Mouse (Mus musculus) midbrain, embryonic 13.5 days (tissue): ENCODE data around the gene Zfp784. TPM values are rescaled to one million over a fixed set of nuclear protein-coding genes. Genes with fewer than 3 reads are reported as not detected.
"Not testable (repeated sequence)": the region's sequence is repeated elsewhere in the genome, so short reads cannot be mapped to it uniquely, and the experiment has no call there.

Experiments used
- ATAC-seq: fragments of 200-750 bp; cut with Nextera tagmentation; 2 replicates; pipeline ENCODE4 v1.8.0; 2017; ENCODE audit warnings: mild to moderate bottlenecking, moderate TSS enrichment, moderate library complexity
- H3K27ac ChIP-seq: fragments of 300-500 bp; sonication (generic); 2 replicates; pipeline ENCODE4 v1.5.1; 2015; ENCODE audit warnings: inconsistent platforms, mild to moderate bottlenecking, moderate library complexity
- H3K27me3 ChIP-seq: fragments of 300-500 bp; sonication (generic); 2 replicates; pipeline ENCODE4 v1.6.1; 2015; ENCODE audit warnings: mild to moderate bottlenecking, inconsistent platforms
- H3K36me3 ChIP-seq: fragments of 300-500 bp; sonication (generic); 2 replicates; pipeline ENCODE4 v1.6.1; 2015; ENCODE audit warnings: mild to moderate bottlenecking, inconsistent platforms
- H3K4me1 ChIP-seq: fragments of 300-500 bp; sonication (generic); replicated peaks from 2 replicates; pipeline ENCODE4 v1.6.1; 2015; ENCODE audit warnings: inconsistent platforms
- H3K4me2 ChIP-seq: fragments of 300-500 bp; sonication (generic); replicated peaks from 2 replicates; pipeline ENCODE4 v1.6.1; 2015; ENCODE audit warnings: moderate library complexity, mild to moderate bottlenecking, inconsistent platforms
- H3K4me3 ChIP-seq: fragments of 300-500 bp; sonication (generic); replicated peaks from 2 replicates; pipeline ENCODE4 v1.5.1; 2015; ENCODE audit warnings: mild to moderate bottlenecking, inconsistent platforms
- H3K9ac ChIP-seq: fragments of 300-500 bp; sonication (generic); replicated peaks from 2 replicates; pipeline ENCODE4 v1.6.1; 2015; ENCODE audit warnings: mild to moderate bottlenecking, inconsistent platforms
- H3K9me3 ChIP-seq: fragments of 300-500 bp; sonication (generic); 2 replicates; pipeline ENCODE4 v1.6.1; 2016; ENCODE audit warnings: mild to moderate bottlenecking, inconsistent platforms
- WGBS: fragments of 180-500 bp; shearing (Covaris S2); methylation state at CpG from one replicate; pipeline ENCODE4 v1.1.7; 2015; 5-methylcytosine and 5-hydroxymethylcytosine counted together
- polyA plus RNA-seq: library from polyadenylated mRNA; unstranded; fragments of >200 nt; fragmentation: Nextera tagmentation; extraction: Ambion mirVana; gene quantifications from 2 replicates; pipeline ENCODE4 v1.2.1, GENCODE M21; 2015

The Zfp784 gene
- polyA plus RNA-seq = 10.5 and 11.2 TPM in 2 replicates

- Histone ChIP-seq H3K4me1 (peaks cover 23% of the 10 kb centered on the region), H3K9me3 (no peaks in the 10 kb centered on the region), H3K36me3 (peaks cover 36% of the 10 kb centered on the region), H3K4me3 (peak within 1 kb of the TSS; percentile 64), H3K27me3 (no peaks in the 10 kb centered on the region), H3K4me2 (peak within 1 kb of the TSS; percentile 60), H3K27ac (peak within 1 kb of the TSS; percentile 97), H3K9ac (peak within 1 kb of the TSS; percentile 79)
- peak; percentile 97 for ATAC-seq
- WGBS = under 1% methylated on average over 48 of the region's 48 CpGs
These were observed at the start of gene Zfp784 for GRCm38 (mm10) chr7:5038109-5038732. Zfp784 (minus strand) TSS chr7:5038446.

DNA sequence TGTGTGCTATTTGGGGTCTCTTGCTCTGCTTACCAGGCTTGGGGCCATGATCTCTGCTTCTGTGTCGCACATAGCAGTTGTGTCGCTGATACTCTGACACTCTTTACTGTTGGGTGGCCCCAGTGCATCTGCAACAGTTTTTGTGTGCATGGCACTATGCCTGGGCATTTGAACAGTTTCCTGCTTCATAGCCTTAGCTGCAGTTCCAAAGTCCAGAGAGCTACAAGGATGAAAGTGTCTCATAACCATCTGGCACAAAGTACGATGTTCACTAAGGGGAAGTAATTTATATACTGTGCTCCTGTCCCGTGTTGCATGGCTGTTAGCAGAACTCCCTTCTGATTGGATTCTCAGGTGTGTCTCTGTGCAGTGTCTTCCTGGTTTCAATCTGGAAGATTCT, 49.6 kb upstream of the Zfp784 start:
- 0 out of 2 replicates have a peak, but pooled peaks cover 3% of the 10 kb centered on the region for H3K4me1 ChIP-seq
- 93% methylated on average over 4 of the region's 4 CpGs for WGBS
- H3K9ac ChIP-seq = no peak overlapping the region
- ATAC-seq = no peak
- no peak overlapping the region for H3K27ac ChIP-seq
- no peaks in the 10 kb centered on the region for H3K9me3 ChIP-seq
- no peaks in the 10 kb centered on the region for H3K27me3 ChIP-seq
- peaks cover 73% of the 10 kb centered on the region for H3K36me3 ChIP-seq
- no peak overlapping the region for H3K4me3 ChIP-seq
- H3K4me2 ChIP-seq = no peak overlapping the region

DNA sequence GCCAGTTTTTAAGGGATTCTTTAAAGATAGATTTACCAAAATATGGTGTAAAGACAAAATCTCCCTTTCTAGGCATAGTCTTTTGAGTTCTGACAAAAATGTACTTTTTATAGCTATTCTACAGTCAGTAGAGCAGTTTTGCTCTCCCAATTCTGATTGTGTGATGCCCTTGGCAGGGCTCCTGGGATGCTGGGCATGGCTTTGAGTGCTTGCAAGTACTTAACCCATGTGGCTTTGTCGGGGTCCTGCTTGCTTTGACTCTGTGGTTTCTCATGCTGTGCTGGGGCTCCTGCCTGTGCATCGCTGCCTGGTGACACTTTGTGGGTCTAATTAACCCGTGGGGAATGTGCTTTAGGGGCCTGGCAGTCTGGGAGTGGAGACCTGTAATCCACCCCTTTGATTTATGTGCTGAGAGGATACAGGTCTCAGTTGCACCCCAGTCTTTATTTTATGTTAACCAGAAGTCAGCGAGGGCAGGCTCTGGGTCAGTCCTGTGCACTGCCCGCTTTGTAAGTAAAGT, 48.7 kb upstream of the Zfp784 start:
- ATAC-seq = no peak
- no peaks in the 10 kb centered on the region for H3K9me3 ChIP-seq
- no peaks in the 10 kb centered on the region for H3K27me3 ChIP-seq
- H3K27ac ChIP-seq = no peak overlapping the region
- H3K4me2 ChIP-seq = no peak overlapping the region
- no peak overlapping the region for H3K9ac ChIP-seq
- H3K4me3 ChIP-seq = no peak overlapping the region
- H3K4me1 ChIP-seq = peaks cover 10% of the 10 kb centered on the region
- H3K36me3 ChIP-seq = peaks cover 69% of the 10 kb centered on the region
- WGBS = 81% methylated on average over 5 of the region's 5 CpGs

- H3K27me3 ChIP-seq = no peaks in the 10 kb centered on the region
- H3K4me2 ChIP-seq = no peak overlapping the region
- 0 out of 2 replicates have a peak, but pooled peaks have one; percentile 11 for ATAC-seq
- no peak overlapping the region for H3K4me3 ChIP-seq
- no peak overlapping the region for H3K9ac ChIP-seq
- H3K36me3 ChIP-seq = peaks cover 57% of the 10 kb centered on the region
- WGBS = 95% methylated on average over 1 of the region's 1 CpGs
- peaks cover 25% of the 10 kb centered on the region for H3K4me1 ChIP-seq
- H3K9me3 ChIP-seq = no peaks in the 10 kb centered on the region
- H3K27ac ChIP-seq = no peak overlapping the region
These were observed 47.3 kb upstream of the Zfp784 start for GRCm38 (mm10) chr7:5085512-5085911.

GRCm38 (mm10) chr7:5083325-5084105, 45.3 kb upstream of the Zfp784 start:
- ATAC-seq = no peak
- Histone ChIP-seq H3K36me3 (peaks cover 51% of the 10 kb centered on the region), H3K4me1 (peaks cover 28% of the 10 kb centered on the region), H3K4me3 (no peak overlapping the region), H3K27me3 (no peaks in the 10 kb centered on the region), H3K4me2 (no peak overlapping the region), H3K9ac (no peak overlapping the region), H3K9me3 (no peaks in the 10 kb centered on the region), H3K27ac (no peak overlapping the region)
- 94% methylated on average over 18 of the region's 18 CpGs for WGBS

DNA sequence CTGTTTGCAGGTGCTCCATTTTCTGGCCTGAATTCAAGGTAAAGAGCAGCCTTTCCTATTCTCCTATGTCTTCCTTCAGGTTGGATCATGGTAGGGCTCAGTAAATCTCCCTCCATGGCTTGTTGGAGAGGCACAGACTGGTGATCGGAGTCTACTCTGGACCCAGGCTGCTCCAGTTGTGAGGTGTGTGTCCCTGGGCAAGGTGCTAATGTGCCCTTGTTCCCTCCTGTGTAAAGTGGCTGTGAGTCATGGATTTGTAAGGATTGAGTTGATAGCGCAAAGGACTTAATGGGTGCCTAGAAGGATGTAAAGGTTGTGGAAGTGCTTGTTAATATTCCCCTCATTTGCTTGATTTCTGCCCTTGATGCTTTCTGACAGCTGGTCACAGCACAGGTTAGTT, 43.7 kb upstream of the Zfp784 start:
- H3K4me3 ChIP-seq = peak overlapping the region; percentile 0; the same call in 1 of the 2 replicates
- H3K9me3 ChIP-seq = no peaks in the 10 kb centered on the region
- ATAC-seq = no peak
- H3K4me2 ChIP-seq = peak overlapping the region; percentile 95
- WGBS = 98% methylated on average over 2 of the region's 2 CpGs
- H3K36me3 ChIP-seq = peaks cover 51% of the 10 kb centered on the region
- H3K27ac ChIP-seq = no peak overlapping the region
- H3K9ac ChIP-seq = no peak overlapping the region
- H3K27me3 ChIP-seq = no peaks in the 10 kb centered on the region
- peaks cover 28% of the 10 kb centered on the region for H3K4me1 ChIP-seq

GRCm38 (mm10) chr7:5081241-5081640, 43.0 kb upstream of the Zfp784 start:
- peak overlapping the region; percentile 96 for H3K9ac ChIP-seq
- H3K27me3 ChIP-seq = no peaks in the 10 kb centered on the region
- peak overlapping the region; percentile 98 for H3K4me3 ChIP-seq
- peaks cover 54% of the 10 kb centered on the region for H3K36me3 ChIP-seq
- H3K27ac ChIP-seq = no peak overlapping the region
- H3K4me2 ChIP-seq = peak overlapping the region; percentile 95
- no peak for ATAC-seq
- peaks cover 28% of the 10 kb centered on the region for H3K4me1 ChIP-seq
- 75% methylated on average over 6 of the region's 6 CpGs for WGBS
- H3K9me3 ChIP-seq = no peaks in the 10 kb centered on the region

GRCm38 (mm10) chr7:5080815-5081214, 42.6 kb upstream of the Zfp784 start:
- H3K4me1 ChIP-seq = peaks cover 28% of the 10 kb centered on the region
- no peaks in the 10 kb centered on the region for H3K27me3 ChIP-seq
- H3K9me3 ChIP-seq = no peaks in the 10 kb centered on the region
- H3K4me2 ChIP-seq = peak overlapping the region; percentile 95
- peak overlapping the region; percentile 98 for H3K4me3 ChIP-seq
- H3K9ac ChIP-seq = peak overlapping the region; percentile 96
- 20% methylated on average over 6 of the region's 6 CpGs for WGBS
- no peak for ATAC-seq
- H3K27ac ChIP-seq = peak overlapping the region; percentile 90; the same call in 1 of the 2 replicates
- peaks cover 53% of the 10 kb centered on the region for H3K36me3 ChIP-seq

DNA sequence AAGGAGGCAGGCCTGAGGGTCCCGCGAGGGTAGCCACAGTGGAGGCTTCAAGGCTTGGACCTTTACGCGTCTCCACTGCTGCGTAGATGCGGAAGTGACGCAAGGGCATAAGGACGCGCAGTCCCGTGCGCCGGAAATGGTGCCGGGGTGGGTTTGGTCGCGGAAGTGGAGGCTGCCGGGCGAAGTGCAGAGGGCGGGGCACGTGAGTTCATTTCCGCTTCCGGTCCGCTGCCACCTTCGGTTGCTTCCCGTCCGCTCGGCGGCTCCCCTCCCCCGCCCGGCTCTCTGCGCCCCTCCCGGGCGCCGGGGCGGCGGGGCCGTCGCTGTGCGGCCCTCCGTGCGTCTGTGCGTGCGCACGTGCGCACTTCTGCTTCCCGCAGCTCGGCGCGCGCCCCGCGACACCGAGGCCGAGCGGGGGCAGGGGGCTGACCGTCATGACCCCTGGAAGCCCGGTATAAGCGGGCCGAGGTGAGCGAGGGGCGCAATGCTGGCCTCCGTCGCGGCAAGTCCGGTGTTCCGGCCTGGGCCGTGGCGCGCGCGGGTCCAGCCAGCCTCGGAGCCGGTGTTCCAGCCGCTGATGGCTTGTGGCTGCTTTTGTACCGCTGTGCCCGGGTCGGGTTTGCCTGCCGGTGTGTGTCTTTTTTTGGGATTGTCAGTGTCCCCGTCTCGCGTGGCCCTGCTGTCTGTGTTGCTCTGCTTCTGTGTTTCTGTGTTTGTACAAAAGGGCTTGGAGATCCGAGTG, 41.9 kb upstream of the Zfp784 start, which contains the start of gene Epn1:
Epn1 (plus strand) TSS at position 226 of the 742 bp plus-strand sequence.
- Histone ChIP-seq H3K36me3 (peaks cover 57% of the 10 kb centered on the region), H3K27me3 (no peaks in the 10 kb centered on the region), H3K9me3 (no peaks in the 10 kb centered on the region), H3K27ac (peak within 1 kb of the TSS; percentile 90), H3K9ac (peak within 1 kb of the TSS; percentile 96), H3K4me1 (peaks cover 25% of the 10 kb centered on the region), H3K4me3 (peak within 1 kb of the TSS; percentile 98), H3K4me2 (peak within 1 kb of the TSS; percentile 95)
- under 1% methylated on average over 79 of the region's 81 CpGs for WGBS
- peak; percentile 98 for ATAC-seq

DNA sequence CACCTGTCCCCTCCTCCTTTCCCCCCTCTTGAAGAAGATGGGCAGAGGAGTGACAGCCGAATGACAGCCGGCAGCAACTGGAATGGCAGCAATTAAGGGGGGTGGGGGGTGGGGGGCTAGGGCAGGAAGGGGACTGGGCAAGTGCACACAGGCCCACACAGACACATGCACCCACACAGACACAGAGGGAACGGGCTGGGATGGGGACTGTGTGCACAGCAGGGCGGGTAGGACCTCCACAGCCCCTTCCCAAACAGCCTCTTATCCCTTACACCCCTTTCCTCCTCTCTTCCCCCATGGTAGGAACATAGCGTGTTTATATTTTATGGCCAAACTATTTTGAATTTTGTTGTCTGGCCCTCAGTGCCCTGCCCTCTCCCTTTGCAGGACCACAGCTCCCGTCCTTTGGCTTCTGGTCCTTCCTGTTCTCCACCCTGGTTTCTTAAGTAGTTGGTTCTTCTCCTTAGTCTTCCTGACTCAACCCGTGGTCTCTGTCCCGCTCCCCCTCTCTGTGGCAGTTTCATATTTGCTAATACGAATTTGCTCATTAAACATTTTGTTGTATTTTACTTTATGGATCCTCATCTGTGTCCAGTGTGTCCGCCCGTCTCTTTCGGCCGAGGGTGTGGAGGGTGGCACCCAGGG, 41.2 kb upstream of the Zfp784 start:
- 55% methylated on average over 11 of the region's 13 CpGs for WGBS
- H3K4me3 ChIP-seq = peak overlapping the region; percentile 98
- peak overlapping the region; percentile 95 for H3K4me2 ChIP-seq
- not testable (repeated sequence) for H3K27me3 ChIP-seq, H3K9me3 ChIP-seq
- ATAC-seq = peak; percentile 57
- H3K9ac ChIP-seq = peak overlapping the region; percentile 96; the same call in 1 of the 2 replicates
- peaks cover 57% of the 10 kb centered on the region for H3K36me3 ChIP-seq
- peaks cover 25% of the 10 kb centered on the region for H3K4me1 ChIP-seq
- H3K27ac ChIP-seq = peak overlapping the region; percentile 90

GRCm38 (mm10) chr7:5076931-5077330, 38.7 kb upstream of the Zfp784 start:
- Histone ChIP-seq H3K9me3 (no peaks in the 10 kb centered on the region), H3K27me3 (no peaks in the 10 kb centered on the region), H3K27ac (no peak overlapping the region), H3K36me3 (peaks cover 69% of the 10 kb centered on the region), H3K4me1 (peaks cover 17% of the 10 kb centered on the region), H3K4me2 (no peak overlapping the region), H3K4me3 (no peak overlapping the region), H3K9ac (no peak overlapping the region)
- 88% methylated on average over 2 of the region's 2 CpGs for WGBS
- no peak for ATAC-seq
